Mouse (Mus musculus) ES-Bruce4 (cell line): ENCODE data around the gene Trib2.

ENCODE experiments used
- CTCF ChIP-seq: IDR thresholded peaks from one replicate; pipeline ENCODE4 v1.8.1; 2011; ENCODE audit warnings: low read depth, low read length
- POLR2A ChIP-seq: IDR thresholded peaks from one replicate; pipeline ENCODE4 v1.8.1; 2011; ENCODE audit warnings: low read length; ENCODE audit not compliant: insufficient read depth

DNA sequence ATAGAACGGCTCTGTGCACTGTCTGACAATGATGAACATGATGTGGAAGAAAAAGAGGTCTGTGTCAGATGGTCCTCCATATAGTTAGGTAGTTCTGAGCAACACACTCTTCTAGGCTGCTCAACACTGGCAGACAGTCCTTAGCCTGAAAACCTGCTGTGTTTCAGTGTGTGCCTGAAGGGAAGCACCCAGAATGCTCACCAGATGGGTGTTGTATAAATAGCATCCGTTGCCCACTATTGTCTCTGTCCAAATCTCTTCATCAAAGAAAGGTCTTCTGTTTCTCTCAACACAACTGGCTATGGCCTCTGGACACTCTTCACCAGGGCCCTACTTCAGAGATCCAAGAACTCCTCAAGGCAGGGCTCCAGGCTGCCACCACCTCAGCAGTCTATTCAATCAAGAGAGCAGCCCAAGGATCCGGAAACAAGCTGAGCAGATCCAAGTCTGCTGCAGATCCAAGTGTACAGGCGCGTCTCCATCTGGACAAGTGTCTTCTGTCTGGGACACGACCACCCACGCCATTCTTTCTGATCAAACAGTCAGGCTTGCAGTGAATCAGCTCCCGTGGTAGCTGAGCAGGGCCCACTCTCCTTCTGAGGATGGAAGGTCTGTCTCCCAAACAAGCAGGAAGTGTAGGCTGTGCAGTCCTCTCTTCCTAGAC, 55.1 kb downstream of the Trib2 start:
- TF ChIP-seq CTCF: no peak
- TF ChIP-seq POLR2A: no peak
